Mouse (Mus musculus) heart, embryonic 11.5 days (tissue): ENCODE results near the gene Speer3. TPM values are rescaled to one million over a fixed set of nuclear protein-coding genes. Genes with fewer than 3 reads are reported as not detected.
A peak's percentile ranks its signal among the peaks of the same experiment; 100 is the strongest.
"Not testable (repeated sequence)": the region's sequence is repeated elsewhere in the genome, so short reads cannot be mapped to it uniquely, and the experiment has no call there.

Experiments used
- ATAC-seq: fragments of 200-750 bp; cut with Nextera tagmentation; replicated peaks from 2 replicates; pipeline ENCODE4 v1.8.0; 2017; ENCODE audit warnings: moderate library complexity; ENCODE audit not compliant: insufficient number of reproducible peaks, low FRiP score, low TSS enrichment
- H3K27ac ChIP-seq: fragments of 300-500 bp; sonication (generic); 2 replicates; pipeline ENCODE4 v1.5.1; 2014; ENCODE audit warnings: mild to moderate bottlenecking, low read depth, low read length
- H3K27me3 ChIP-seq: fragments of 300-500 bp; sonication (generic); 2 replicates; pipeline ENCODE4 v1.6.1; 2014; ENCODE audit warnings: mild to moderate bottlenecking, low read length, mixed read lengths; ENCODE audit not compliant: control insufficient read depth, insufficient read depth
- H3K36me3 ChIP-seq: fragments of 300-500 bp; sonication (generic); 2 replicates; pipeline ENCODE4 v1.6.1; 2014; ENCODE audit warnings: mild to moderate bottlenecking, low read length, moderate library complexity, mixed read lengths; ENCODE audit not compliant: control insufficient read depth, insufficient read depth
- H3K4me1 ChIP-seq: fragments of 300-500 bp; sonication (generic); 2 replicates; pipeline ENCODE4 v1.6.1; 2014; ENCODE audit warnings: low read length; ENCODE audit not compliant: control insufficient read depth, insufficient read depth
- H3K4me2 ChIP-seq: fragments of 300-500 bp; sonication (generic); 2 replicates; pipeline ENCODE4 v1.6.1; 2014; ENCODE audit warnings: mild to moderate bottlenecking, moderate library complexity
- H3K4me3 ChIP-seq: fragments of 300-500 bp; sonication (generic); 2 replicates; pipeline ENCODE4 v1.5.1; 2014; ENCODE audit warnings: low read depth, low read length
- H3K9ac ChIP-seq: fragments of 300-500 bp; sonication (generic); 2 replicates; pipeline ENCODE4 v1.6.1; 2014; ENCODE audit warnings: mild to moderate bottlenecking, low read depth, low read length, moderate library complexity
- H3K9me3 ChIP-seq: fragments of 300-500 bp; sonication (generic); replicated peaks from 2 replicates; pipeline ENCODE4 v1.6.1; 2016; ENCODE audit warnings: low read length; ENCODE audit not compliant: control insufficient read depth
- WGBS: fragments of 180-500 bp; shearing (Covaris S2); extraction: QIAGEN DNeasy Blood & Tissue Kit; methylation state at CpG from one replicate; pipeline ENCODE4 v1.1.7; 2014; ENCODE audit not compliant: insufficient replicate concordance; 5-methylcytosine and 5-hydroxymethylcytosine counted together
- polyA plus RNA-seq: library from polyadenylated mRNA; unstranded; fragments of >200 nt; fragmentation: Nextera tagmentation; extraction: Ambion mirVana; gene quantifications from 2 replicates; pipeline ENCODE4 v1.2.1, GENCODE M21; 2014

Speer3 gene
- not detected in 2 replicates for polyA plus RNA-seq

DNA sequence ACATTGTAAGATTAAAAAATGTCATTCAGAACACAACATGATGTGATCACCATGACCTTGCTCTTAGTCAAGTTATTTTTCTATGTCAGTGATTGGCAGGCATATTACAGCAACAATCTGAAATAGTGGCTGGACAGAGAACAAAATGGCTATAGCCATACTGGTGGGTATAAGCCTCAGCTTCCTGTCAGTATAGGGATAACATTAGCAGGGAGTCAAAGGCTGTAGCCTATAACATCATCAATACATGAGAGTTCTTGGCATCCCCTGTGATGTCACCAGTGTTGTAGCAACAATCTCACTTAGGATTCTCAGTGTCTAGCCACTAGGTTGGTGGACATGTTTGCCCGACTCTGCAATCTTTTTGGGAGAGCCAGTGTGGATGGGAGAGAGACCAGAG is at the start of gene Speer3:
Speer3 (plus strand) TSS at position 301 of the 400 bp plus-strand sequence.
- H3K4me2 ChIP-seq = no peak within 1 kb of the TSS
- no peaks in the 10 kb centered on the region for H3K27me3 ChIP-seq
- H3K4me3 ChIP-seq = no peak within 1 kb of the TSS
- no peak within 1 kb of the TSS for H3K9ac ChIP-seq
- 80% methylated on average over 1 of the region's 1 CpGs for WGBS
- no peaks in the 10 kb centered on the region for H3K36me3 ChIP-seq
- no peak for ATAC-seq
- H3K27ac ChIP-seq = no peak within 1 kb of the TSS
- no peaks in the 10 kb centered on the region for H3K9me3 ChIP-seq
- H3K4me1 ChIP-seq = no peaks in the 10 kb centered on the region

DNA sequence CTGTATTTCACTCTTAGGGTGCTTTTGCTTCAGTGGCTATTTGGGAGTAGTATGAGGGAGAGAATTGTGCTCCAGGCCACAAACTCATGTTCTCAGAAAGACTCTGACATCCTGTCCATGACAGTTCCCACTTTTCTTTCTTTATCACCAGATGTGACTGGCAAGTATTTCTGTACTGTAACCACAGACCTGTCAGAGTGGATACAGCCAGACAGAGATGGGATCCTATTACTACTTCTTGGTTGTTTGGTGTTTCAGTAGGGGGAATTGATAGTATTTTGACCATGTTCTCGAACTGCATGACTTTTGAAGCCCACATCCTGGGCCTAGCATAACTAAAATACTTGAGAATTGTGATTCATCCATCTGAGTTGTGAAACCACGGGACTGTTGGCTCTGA is 19.1 kb downstream of the Speer3 start:
- not testable (repeated sequence) for ATAC-seq, H3K4me2 ChIP-seq, H3K9me3 ChIP-seq, H3K27me3 ChIP-seq, H3K36me3 ChIP-seq, H3K4me3 ChIP-seq, H3K27ac ChIP-seq, H3K4me1 ChIP-seq, H3K9ac ChIP-seq
- WGBS = 58% methylated on average over 2 of the region's 2 CpGs

DNA sequence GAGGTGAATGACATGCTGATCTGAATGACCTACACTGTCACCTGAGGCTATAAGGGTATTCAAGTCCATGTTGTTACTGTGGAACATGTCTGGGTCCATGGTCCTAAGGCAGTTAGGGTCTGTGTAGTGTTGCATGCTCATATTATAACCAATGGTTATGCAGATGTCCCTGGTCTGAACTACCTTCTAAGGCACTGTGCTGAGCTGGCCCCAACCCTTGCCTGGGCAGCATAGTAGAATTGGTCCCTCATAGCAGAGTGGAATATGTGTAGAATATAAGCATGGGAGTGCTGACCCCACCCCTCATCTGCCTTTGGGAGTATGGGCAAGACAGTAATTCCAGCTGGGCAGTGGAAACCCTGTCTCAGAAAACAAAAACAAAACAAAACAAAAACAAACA is 33.7 kb downstream of the Speer3 start:
- Histone ChIP-seq H3K27me3 (no peaks in the 10 kb centered on the region), H3K4me2 (no peak overlapping the region), H3K9me3 (no peaks in the 10 kb centered on the region), H3K27ac (no peak overlapping the region), H3K9ac (no peak overlapping the region), H3K4me1 (no peaks in the 10 kb centered on the region), H3K4me3 (no peak overlapping the region), H3K36me3 (no peaks in the 10 kb centered on the region)
- 0 out of 2 replicates have a peak, but pooled peaks have one; percentile 2 for ATAC-seq

DNA sequence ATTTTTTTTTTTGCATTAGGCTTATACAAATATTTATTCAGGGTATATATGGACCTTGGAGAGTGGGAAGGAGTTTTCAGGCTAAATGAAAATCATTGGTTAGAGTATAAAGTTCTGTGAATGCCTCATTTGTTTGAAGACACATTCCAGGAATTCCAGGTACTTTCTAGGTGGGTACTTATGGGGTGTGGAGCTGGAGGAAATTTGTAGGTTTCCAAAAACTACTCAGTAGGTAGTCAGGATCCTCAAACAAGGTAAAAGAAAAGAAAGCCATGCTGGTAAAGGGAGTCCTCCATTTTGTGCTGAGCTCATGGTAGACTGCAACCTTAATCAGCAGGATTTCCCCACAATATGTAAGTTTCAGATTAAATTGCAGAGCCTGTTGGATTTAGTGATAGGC is 35.3 kb downstream of the Speer3 start:
- ATAC-seq = no peak
- H3K27ac ChIP-seq = no peak overlapping the region
- H3K9me3 ChIP-seq = no peaks in the 10 kb centered on the region

DNA sequence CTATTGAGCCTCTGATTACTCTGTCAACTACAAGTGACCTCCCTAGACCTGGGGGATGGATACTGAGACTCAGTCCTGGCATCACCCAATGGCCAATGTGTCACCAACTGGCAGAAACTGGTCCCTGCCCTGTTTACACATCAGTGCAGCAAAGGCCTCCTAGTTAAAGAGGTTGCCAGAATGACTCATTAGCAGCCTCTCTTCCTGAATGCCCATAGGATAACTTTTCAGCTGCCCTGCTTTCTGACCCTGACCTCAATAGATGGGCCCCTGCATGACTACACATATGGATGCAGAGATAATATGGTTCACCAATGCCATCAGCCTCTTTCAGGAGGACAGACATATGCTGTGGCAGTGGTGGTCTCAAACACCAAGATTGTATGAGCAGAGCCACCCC is 52.9 kb downstream of the Speer3 start:
- no peaks in the 10 kb centered on the region for H3K9me3 ChIP-seq
- no peaks in the 10 kb centered on the region for H3K36me3 ChIP-seq
- no peaks in the 10 kb centered on the region for H3K4me1 ChIP-seq
- H3K9ac ChIP-seq = no peak overlapping the region
- H3K27ac ChIP-seq = no peak overlapping the region
- H3K4me3 ChIP-seq = no peak overlapping the region
- no peak overlapping the region for H3K4me2 ChIP-seq
- ATAC-seq = no peak
- H3K27me3 ChIP-seq = no peaks in the 10 kb centered on the region

More for the DNA sequence above, 35.3 kb downstream of the Speer3 start:
- H3K9ac ChIP-seq = no peak overlapping the region
- H3K4me3 ChIP-seq = no peak overlapping the region
- H3K4me2 ChIP-seq = no peak overlapping the region
- no peaks in the 10 kb centered on the region for H3K27me3 ChIP-seq
- H3K36me3 ChIP-seq = no peaks in the 10 kb centered on the region
- H3K4me1 ChIP-seq = no peaks in the 10 kb centered on the region

Other genes with a start within 250 kb of the Speer3 start
- 0.48 and 0.79 TPM in 2 replicates for gene Sema3e, start 233.7 kb downstream of the Speer3 start, polyA plus RNA-seq